Mouse (Mus musculus) heart, postnatal 0 days (tissue): ENCODE results near the gene Ptprf.

Source experiments
- CTCF ChIP-seq: IDR thresholded peaks from 2 replicates; pipeline ENCODE4 v1.5.1; 2016; ENCODE audit warnings: antibody characterized with exemption, control low read depth, low read depth
- EP300 ChIP-seq: IDR thresholded peaks from 2 replicates; pipeline ENCODE4 v1.6.1; 2016; ENCODE audit warnings: antibody characterized with exemption, low read depth

DNA sequence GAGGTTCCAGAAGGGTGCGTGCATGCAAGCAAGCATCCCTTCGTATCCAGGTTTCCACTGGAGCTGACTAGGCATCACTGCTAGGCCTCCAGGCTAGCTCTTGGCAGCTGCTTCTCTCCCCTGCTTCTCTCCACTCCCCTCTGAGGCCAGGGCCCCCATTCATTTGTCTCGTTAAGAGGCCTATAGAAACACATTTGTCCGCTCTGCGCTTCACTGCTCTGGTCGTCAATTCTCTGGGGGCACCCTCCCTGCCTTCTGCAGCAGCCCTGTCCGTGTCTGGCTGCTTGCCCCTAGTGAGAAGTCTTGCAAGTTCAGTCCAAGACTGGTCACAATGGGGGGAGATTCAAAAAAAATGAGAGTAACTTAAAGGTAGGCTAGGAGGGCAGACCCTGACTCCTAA lies 16.7 kb downstream of the Ptprf start:
- TF ChIP-seq EP300 (no peak), CTCF (no peak)
